Mouse (Mus musculus) liver, embryonic 14.5 days (tissue): ENCODE results near the gene Kcnab2. TPM values are rescaled to one million over a fixed set of nuclear protein-coding genes. Genes with fewer than 3 reads are reported as not detected.

Experiments used
- ATAC-seq: fragments of 200-750 bp; cut with Nextera tagmentation; 2 replicates; pipeline ENCODE4 v1.8.0; 2017; ENCODE audit warnings: moderate number of reproducible peaks, mild to moderate bottlenecking, moderate library complexity; ENCODE audit not compliant: insufficient read depth
- DNase-seq, 3 experiments: peaks; one replicate each; pipeline ENCODE4 v3.0.0-alpha.2; 2012 to 2013; ENCODE audit warnings: low read depth in 3 of 3, low spot score in 3 of 3
- H3K27ac ChIP-seq: fragments of 300-500 bp; sonication (generic); 2 replicates; pipeline ENCODE4 v1.5.1; 2014; ENCODE audit warnings: moderate library complexity, mild to moderate bottlenecking, control low read depth, inconsistent platforms
- H3K27me3 ChIP-seq: fragments of 300-500 bp; sonication (generic); 2 replicates; pipeline ENCODE4 v1.6.1; 2014; ENCODE audit warnings: mild to moderate bottlenecking, low read length, moderate library complexity; ENCODE audit not compliant: control insufficient read depth, insufficient read depth
- H3K36me3 ChIP-seq: fragments of 300-500 bp; sonication (generic); replicated peaks from 2 replicates; pipeline ENCODE4 v1.6.1; 2014; ENCODE audit warnings: low read depth; ENCODE audit not compliant: control insufficient read depth, insufficient read depth
- H3K4me1 ChIP-seq, 2 experiments: fragments of 200-500 bp in 1 of 2; fragments of 300-500 bp in 1 of 2; sonication (generic) in 1 of 2; replicated peaks; 2 replicates each; pipeline ENCODE4 v1.6.1; 2012 to 2014; ENCODE audit warnings: antibody characterized with exemption in 1 of 2, inconsistent platforms in 1 of 2, low read length in 1 of 2; ENCODE audit not compliant: control insufficient read depth in 2 of 2, insufficient read depth in 2 of 2
- H3K4me2 ChIP-seq: fragments of 300-500 bp; sonication (generic); 2 replicates; pipeline ENCODE4 v1.6.1; 2014; ENCODE audit warnings: low read depth, mild to moderate bottlenecking, control low read depth, moderate library complexity
- H3K4me3 ChIP-seq, 2 experiments: fragments of 200-500 bp in 1 of 2; fragments of 300-500 bp in 1 of 2; sonication (generic) in 1 of 2; 2 replicates each; pipeline ENCODE4 v1.5.1; 2012 to 2014; ENCODE audit warnings: low read depth in 2 of 2, low read length in 2 of 2, mild to moderate bottlenecking in 2 of 2, control low read depth in 1 of 2, inconsistent platforms in 1 of 2, moderate library complexity in 1 of 2; ENCODE audit not compliant: insufficient read depth in 1 of 2
- H3K9ac ChIP-seq: fragments of 300-500 bp; sonication (generic); replicated peaks from 2 replicates; pipeline ENCODE4 v1.6.1; 2014; ENCODE audit warnings: mild to moderate bottlenecking, control low read depth, moderate library complexity
- H3K9me3 ChIP-seq: fragments of 300-500 bp; sonication (generic); 2 replicates; pipeline ENCODE4 v1.6.1; 2016; ENCODE audit warnings: low read length, mixed read lengths; ENCODE audit not compliant: control insufficient read depth
- CTCF ChIP-seq: IDR thresholded peaks from 2 replicates; pipeline ENCODE4 v1.5.1; 2016; ENCODE audit warnings: antibody characterized with exemption, low read depth, control low read depth
- EP300 ChIP-seq: IDR thresholded peaks from 2 replicates; pipeline ENCODE4 v1.6.1; 2016; ENCODE audit warnings: antibody characterized with exemption, low read depth
- WGBS: fragments of 180-500 bp; shearing (Covaris S2); extraction: QIAGEN DNeasy Blood & Tissue Kit; methylation state at CpG from one replicate; pipeline ENCODE4 v1.1.7; 2014; ENCODE audit not compliant: insufficient replicate concordance; 5-methylcytosine and 5-hydroxymethylcytosine counted together
- polyA plus RNA-seq, 2 experiments: library from polyadenylated mRNA; depleted of rRNA in 1 of 2; stranded (reverse) in 1 of 2; unstranded in 1 of 2; fragments of >200 nt; fragmentation: Nextera tagmentation in 1 of 2; extraction: Ambion mirVana in 1 of 2; gene quantifications; 2 replicates each; pipeline versions ENCODE4 v1.2.1 to v1.2.3; 2012 to 2014

The Kcnab2 gene
- polyA plus RNA-seq, 2 experiments: 3.3 to 6.3 TPM

GRCm38 (mm10) chr4:152349837-152350381 lies 127.8 kb downstream of the Kcnab2 start:
- ATAC-seq: no peak
- Histone ChIP-seq H3K4me3 (no peak overlapping the region), H3K9me3 (no peaks in the 10 kb centered on the region), H3K27ac (no peak overlapping the region), H3K27me3 (peaks cover 4% of the 10 kb centered on the region; the same call in 1 of the 2 replicates), H3K9ac (no peak overlapping the region), H3K4me2 (no peak overlapping the region), H3K36me3 (no peaks in the 10 kb centered on the region), H3K4me1 (peaks cover 0 to 7% of the 10 kb centered on the region in 2 experiments; a peak in 2 of 4 replicates)
- TF ChIP-seq CTCF (no peak), EP300 (no peak)
- no peak for DNase-seq
- 9% methylated on average over 17 of the region's 17 CpGs for WGBS

DNA sequence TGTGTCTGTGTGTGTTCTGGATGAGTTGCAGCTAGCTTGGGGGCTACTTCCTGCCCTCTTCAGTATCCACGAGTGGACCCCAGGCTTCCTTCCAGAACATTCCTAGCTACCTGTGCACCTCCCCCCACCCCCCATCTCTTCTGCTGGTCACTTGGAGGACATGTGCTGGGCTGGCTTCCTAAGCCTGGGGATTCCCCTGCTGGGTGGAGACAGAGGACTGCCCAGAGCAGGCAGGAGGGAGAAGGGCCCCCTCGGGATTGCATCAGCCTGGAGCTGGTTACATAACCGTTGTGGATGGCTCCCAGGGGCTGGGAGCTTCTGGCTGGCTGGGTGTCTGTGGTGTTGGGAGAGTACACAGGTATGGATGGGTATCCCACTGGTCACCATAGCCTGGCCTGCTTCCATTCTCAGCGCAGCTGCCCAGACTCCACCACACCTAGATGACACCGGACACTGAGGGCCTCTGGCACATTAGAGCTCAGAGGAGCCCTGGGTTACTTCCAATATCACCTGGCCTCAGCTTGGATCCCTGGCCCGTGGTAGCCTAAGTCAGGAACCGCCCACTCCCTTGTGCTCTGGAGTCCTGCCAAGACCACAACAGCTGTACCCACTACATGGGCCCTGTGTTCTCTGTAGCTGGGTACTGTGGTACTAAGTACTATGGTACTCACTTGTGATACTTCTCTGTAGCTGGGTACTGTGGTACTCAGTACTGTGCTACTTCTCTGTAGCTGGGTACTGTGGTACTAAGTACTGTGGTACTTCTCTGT lies 132.4 kb downstream of the Kcnab2 start:
- peak in 1 of 3 experiments; percentile 35 for DNase-seq
- H3K4me3 ChIP-seq: no peak overlapping the region
- no peak overlapping the region for H3K9ac ChIP-seq
- peaks cover 9% of the 10 kb centered on the region for H3K27me3 ChIP-seq
- peak; percentile 69 for ATAC-seq
- WGBS: 38% methylated on average over 7 of the region's 7 CpGs
- no peaks in the 10 kb centered on the region for H3K36me3 ChIP-seq
- H3K4me1 ChIP-seq: peaks cover 0 to 12% of the 10 kb centered on the region in 2 experiments; a peak in 2 of 4 replicates
- no peak for TF ChIP-seq CTCF
- no peak for TF ChIP-seq EP300
- H3K9me3 ChIP-seq: no peaks in the 10 kb centered on the region
- no peak overlapping the region for H3K27ac ChIP-seq
- H3K4me2 ChIP-seq: no peak overlapping the region

GRCm38 (mm10) chr4:152344651-152345050 lies 133.0 kb downstream of the Kcnab2 start:
- Histone ChIP-seq H3K4me3 (no peak overlapping the region), H3K27me3 (peaks cover 13% of the 10 kb centered on the region), H3K4me2 (no peak overlapping the region), H3K9ac (no peak overlapping the region), H3K27ac (no peak overlapping the region), H3K4me1 (peaks cover 0 to 12% of the 10 kb centered on the region in 2 experiments; a peak in 2 of 4 replicates), H3K36me3 (no peaks in the 10 kb centered on the region), H3K9me3 (no peaks in the 10 kb centered on the region)
- ATAC-seq: peak; percentile 32; the same call in 1 of the 2 replicates
- no peak for TF ChIP-seq CTCF
- no peak for TF ChIP-seq EP300
- WGBS: 7% methylated on average over 7 of the region's 7 CpGs
- no peak for DNase-seq

DNA sequence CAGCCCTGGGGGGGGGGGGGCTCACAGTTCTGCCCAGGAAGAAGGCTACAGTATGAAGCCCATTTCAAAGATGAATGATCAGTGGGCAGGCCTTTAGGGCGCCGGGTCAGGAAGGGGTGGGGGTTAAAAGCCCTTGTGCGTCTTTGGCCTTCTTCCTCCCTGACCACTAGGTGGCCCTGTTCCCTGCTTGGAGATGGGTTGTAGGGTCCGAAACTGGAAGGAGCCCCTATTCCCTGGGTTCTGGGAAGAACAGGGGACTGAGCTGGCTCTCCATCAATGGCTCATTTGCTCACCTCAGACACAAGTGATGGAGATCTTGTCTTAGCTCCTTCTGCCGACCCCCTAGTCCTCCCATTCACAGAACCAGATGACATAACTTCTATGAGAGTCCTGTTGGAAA lies 134.4 kb downstream of the Kcnab2 start:
- no peak overlapping the region for H3K4me3 ChIP-seq
- H3K9me3 ChIP-seq: no peaks in the 10 kb centered on the region
- no peak overlapping the region for H3K4me2 ChIP-seq
- peak; percentile 76 for TF ChIP-seq CTCF
- TF ChIP-seq EP300: no peak
- WGBS: 9% methylated on average over 5 of the region's 5 CpGs
- H3K36me3 ChIP-seq: no peaks in the 10 kb centered on the region
- no peak overlapping the region for H3K27ac ChIP-seq
- no peak overlapping the region for H3K9ac ChIP-seq
- H3K4me1 ChIP-seq: peaks cover 0 to 12% of the 10 kb centered on the region in 2 experiments; a peak in 2 of 4 replicates
- ATAC-seq (no peak), DNase-seq (no peak)
- peaks cover 25% of the 10 kb centered on the region for H3K27me3 ChIP-seq

Other genes with a start within 250 kb of the Kcnab2 start
- 1.1 and 1.2 TPM in 2 replicates for gene Gpr153, start 203.6 kb downstream of the Kcnab2 start, polyA plus RNA-seq (2012; rRNA removed)
- gene Gpr153, start 203.6 kb downstream of the Kcnab2 start, polyA plus RNA-seq (2014; fragmentation: Nextera tagmentation; extraction: Ambion mirVana): 0.58 and 0.59 TPM in 2 replicates
- gene Hes3, start 186.2 kb downstream of the Kcnab2 start, polyA plus RNA-seq (2012; rRNA removed): not detected in 2 replicates
- not detected in 2 replicates for gene Hes3, start 186.2 kb downstream of the Kcnab2 start, polyA plus RNA-seq (2014; fragmentation: Nextera tagmentation; extraction: Ambion mirVana)
- 6.0 and 6.5 TPM in 2 replicates for gene Icmt, start 180.6 kb downstream of the Kcnab2 start, polyA plus RNA-seq (2012; rRNA removed)
- gene Icmt, start 180.6 kb downstream of the Kcnab2 start, polyA plus RNA-seq (2014; fragmentation: Nextera tagmentation; extraction: Ambion mirVana): 7.0 and 10.1 TPM in 2 replicates
- 0.16 and 0.18 TPM in 2 replicates for gene Rnf207, start 158.9 kb downstream of the Kcnab2 start, polyA plus RNA-seq (2012; rRNA removed)
- gene Rnf207, start 158.9 kb downstream of the Kcnab2 start, polyA plus RNA-seq (2014; fragmentation: Nextera tagmentation; extraction: Ambion mirVana): 0.04 TPM in 1 of 2 replicates, not detected in the other
- 163 and 443 TPM in 2 replicates for gene Rpl22, start 152.1 kb downstream of the Kcnab2 start, polyA plus RNA-seq (2012; rRNA removed)
- 298 and 303 TPM in 2 replicates for gene Rpl22, start 152.1 kb downstream of the Kcnab2 start, polyA plus RNA-seq (2014; fragmentation: Nextera tagmentation; extraction: Ambion mirVana)
- gene Chd5, start 139.2 kb downstream of the Kcnab2 start, polyA plus RNA-seq (2012; rRNA removed): 0.09 TPM in 2 replicates
- 0.18 TPM in 1 of 2 replicates, not detected in the other for gene Chd5, start 139.2 kb downstream of the Kcnab2 start, polyA plus RNA-seq (2014; fragmentation: Nextera tagmentation; extraction: Ambion mirVana)
- gene Nphp4, start 1.2 kb downstream of the Kcnab2 start, polyA plus RNA-seq (2012; rRNA removed): 0.11 and 0.13 TPM in 2 replicates
- gene Nphp4, start 1.2 kb downstream of the Kcnab2 start, polyA plus RNA-seq (2014; fragmentation: Nextera tagmentation; extraction: Ambion mirVana): 0.24 TPM in 1 of 2 replicates, not detected in the other